Mouse (Mus musculus): ENCODE data around the gene Trmt10c. TPM values are rescaled to one million over a fixed set of nuclear protein-coding genes. Genes with fewer than 3 reads are reported as not detected.

Trmt10c gene
- polyA plus RNA-seq, 1 experiment = 1.7 TPM

GRCm38 (mm10) chr16:56019660-56020059 lies 18.0 kb downstream of the Trmt10c start:
- Histone ChIP-seq H3K27ac (ENCODE audit: insufficient read depth, low read depth, low read length) (no peak overlapping the region), H3K4me1 (ENCODE audit: control insufficient read depth, insufficient read depth, insufficient read length, low read length) (no peaks in the 10 kb centered on the region), H3K36me3 (ENCODE audit: control insufficient read depth, insufficient read depth, low read length) (peaks cover 33% of the 10 kb centered on the region), H3K4me3 (ENCODE audit: low read depth, low read length) (no peak overlapping the region), H3K27me3 (ENCODE audit: control insufficient read depth, insufficient read depth, low read length) (no peaks in the 10 kb centered on the region)
- 92% methylated on average over 7 of the region's 7 CpGs for WGBS
- TF ChIP-seq POLR2A (IDR thresholded peaks at IDR 0.05; ENCODE audit: low read depth, low read length) = no peak
- TF ChIP-seq CTCF (IDR thresholded peaks at IDR 0.05; ENCODE audit: extremely low read depth, insufficient read length, insufficient replicate concordance, low read depth, low read length) = no peak

- no peaks in the 10 kb centered on the region for H3K27me3 ChIP-seq (ENCODE audit: control insufficient read depth, insufficient read depth, low read length)
- H3K4me3 ChIP-seq (ENCODE audit: low read depth, low read length) = no peak overlapping the region
- 77% methylated on average over 7 of the region's 7 CpGs for WGBS
- H3K36me3 ChIP-seq (ENCODE audit: control insufficient read depth, insufficient read depth, low read length) = peaks cover 28% of the 10 kb centered on the region
- no peak for TF ChIP-seq CTCF (IDR thresholded peaks at IDR 0.05; ENCODE audit: extremely low read depth, insufficient read length, insufficient replicate concordance, low read depth, low read length)
- TF ChIP-seq POLR2A (IDR thresholded peaks at IDR 0.05; ENCODE audit: low read depth, low read length) = no peak
- no peaks in the 10 kb centered on the region for H3K4me1 ChIP-seq (ENCODE audit: control insufficient read depth, insufficient read depth, insufficient read length, low read length)
- H3K27ac ChIP-seq (ENCODE audit: insufficient read depth, low read depth, low read length) = no peak overlapping the region
Measured at GRCm38 (mm10) chr16:56014076-56014475, 23.5 kb downstream of the Trmt10c start.

GRCm38 (mm10) chr16:56012789-56013743 lies 24.6 kb downstream of the Trmt10c start:
- H3K36me3 ChIP-seq (ENCODE audit: control insufficient read depth, insufficient read depth, low read length) = peaks cover 20% of the 10 kb centered on the region
- no peak overlapping the region for H3K27ac ChIP-seq (ENCODE audit: insufficient read depth, low read depth, low read length)
- H3K4me3 ChIP-seq (ENCODE audit: low read depth, low read length) = no peak overlapping the region
- 91% methylated on average over 10 of the region's 10 CpGs for WGBS
- no peaks in the 10 kb centered on the region for H3K27me3 ChIP-seq (ENCODE audit: control insufficient read depth, insufficient read depth, low read length)
- no peaks in the 10 kb centered on the region for H3K4me1 ChIP-seq (ENCODE audit: control insufficient read depth, insufficient read depth, insufficient read length, low read length)
- no peak for TF ChIP-seq CTCF (IDR thresholded peaks at IDR 0.05; ENCODE audit: extremely low read depth, insufficient read length, insufficient replicate concordance, low read depth, low read length)
- TF ChIP-seq POLR2A (IDR thresholded peaks at IDR 0.05; ENCODE audit: low read depth, low read length) = no peak

GRCm38 (mm10) chr16:56008862-56009261 lies 28.8 kb downstream of the Trmt10c start:
- 93% methylated on average over 1 of the region's 1 CpGs for WGBS
- peaks cover 32% of the 10 kb centered on the region for H3K36me3 ChIP-seq (ENCODE audit: control insufficient read depth, insufficient read depth, low read length)
- H3K27ac ChIP-seq (ENCODE audit: insufficient read depth, low read depth, low read length) = no peak overlapping the region
- H3K4me1 ChIP-seq (ENCODE audit: control insufficient read depth, insufficient read depth, insufficient read length, low read length) = no peaks in the 10 kb centered on the region
- no peak overlapping the region for H3K4me3 ChIP-seq (ENCODE audit: low read depth, low read length)
- TF ChIP-seq POLR2A (IDR thresholded peaks at IDR 0.05; ENCODE audit: low read depth, low read length) (no peak), CTCF (IDR thresholded peaks at IDR 0.05; ENCODE audit: extremely low read depth, insufficient read length, insufficient replicate concordance, low read depth, low read length) (no peak)
- no peaks in the 10 kb centered on the region for H3K27me3 ChIP-seq (ENCODE audit: control insufficient read depth, insufficient read depth, low read length)

- Histone ChIP-seq H3K36me3 (ENCODE audit: control insufficient read depth, insufficient read depth, low read length) (peaks cover 38% of the 10 kb centered on the region), H3K27ac (ENCODE audit: insufficient read depth, low read depth, low read length) (no peak overlapping the region), H3K4me1 (ENCODE audit: control insufficient read depth, insufficient read depth, insufficient read length, low read length) (no peaks in the 10 kb centered on the region), H3K27me3 (ENCODE audit: control insufficient read depth, insufficient read depth, low read length) (no peaks in the 10 kb centered on the region), H3K4me3 (ENCODE audit: low read depth, low read length) (no peak overlapping the region)
- no peak for TF ChIP-seq POLR2A (IDR thresholded peaks at IDR 0.05; ENCODE audit: low read depth, low read length)
- no peak for TF ChIP-seq CTCF (IDR thresholded peaks at IDR 0.05; ENCODE audit: extremely low read depth, insufficient read length, insufficient replicate concordance, low read depth, low read length)
- WGBS = 94% methylated on average over 11 of the region's 11 CpGs
Measured at GRCm38 (mm10) chr16:56006798-56007197, 30.8 kb downstream of the Trmt10c start.

- H3K4me1 ChIP-seq (ENCODE audit: control insufficient read depth, insufficient read depth, insufficient read length, low read length) = no peaks in the 10 kb centered on the region
- no peak for TF ChIP-seq POLR2A (IDR thresholded peaks at IDR 0.05; ENCODE audit: low read depth, low read length)
- no peak for TF ChIP-seq CTCF (IDR thresholded peaks at IDR 0.05; ENCODE audit: extremely low read depth, insufficient read length, insufficient replicate concordance, low read depth, low read length)
Measured at GRCm38 (mm10) chr16:55994235-55994634, 43.4 kb downstream of the Trmt10c start.

GRCm38 (mm10) chr16:55990311-55990710 lies 47.3 kb downstream of the Trmt10c start:
- TF ChIP-seq CTCF (IDR thresholded peaks at IDR 0.05; ENCODE audit: extremely low read depth, insufficient read length, insufficient replicate concordance, low read depth, low read length) = no peak
- no peak for TF ChIP-seq POLR2A (IDR thresholded peaks at IDR 0.05; ENCODE audit: low read depth, low read length)
- Histone ChIP-seq H3K27me3 (ENCODE audit: control insufficient read depth, insufficient read depth, low read length) (no peaks in the 10 kb centered on the region), H3K4me1 (ENCODE audit: control insufficient read depth, insufficient read depth, insufficient read length, low read length) (no peaks in the 10 kb centered on the region), H3K36me3 (ENCODE audit: control insufficient read depth, insufficient read depth, low read length) (peaks cover 36% of the 10 kb centered on the region), H3K27ac (ENCODE audit: insufficient read depth, low read depth, low read length) (no peak overlapping the region), H3K4me3 (ENCODE audit: low read depth, low read length) (no peak overlapping the region)
- 84% methylated on average over 4 of the region's 4 CpGs for WGBS

More at GRCm38 (mm10) chr16:55994235-55994634, 43.4 kb downstream of the Trmt10c start:
- 94% methylated on average over 2 of the region's 2 CpGs for WGBS
- H3K27ac ChIP-seq (ENCODE audit: insufficient read depth, low read depth, low read length) = no peak overlapping the region
- no peak overlapping the region for H3K4me3 ChIP-seq (ENCODE audit: low read depth, low read length)
- no peaks in the 10 kb centered on the region for H3K27me3 ChIP-seq (ENCODE audit: control insufficient read depth, insufficient read depth, low read length)
- peaks cover 42% of the 10 kb centered on the region for H3K36me3 ChIP-seq (ENCODE audit: control insufficient read depth, insufficient read depth, low read length)

Measured in small intestine, adult 2 months (tissue).